Mouse (Mus musculus): ENCODE measurements at regions not wholly inside any gene's neighbourhood (a gene's known extent, or its start where the extent isn't known, plus 50 kb on each side); places are given as distances from the start of the nearest gene placed in this dataset.

DNA sequence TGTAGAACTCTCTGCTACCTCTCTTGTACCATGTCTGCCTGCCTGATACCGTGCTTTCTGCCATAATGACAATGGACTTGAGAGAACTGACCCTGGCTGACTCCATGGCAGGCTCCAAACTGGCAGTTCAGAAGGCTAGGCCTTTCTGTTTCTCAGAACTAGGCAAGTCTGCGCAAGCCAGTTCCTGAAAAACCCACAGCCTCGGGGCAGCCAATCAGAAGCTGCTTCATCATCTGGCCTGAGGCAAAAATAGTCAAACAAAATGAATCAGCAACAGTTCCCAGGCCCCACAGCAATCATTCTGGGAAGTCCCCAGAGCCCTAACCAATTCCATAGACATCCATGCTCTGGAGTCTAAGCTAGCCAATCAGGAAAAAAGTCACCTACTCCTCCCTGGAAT is 284.5 kb downstream of the Olfr1505 start:
- no peak for DNase-seq

DNA sequence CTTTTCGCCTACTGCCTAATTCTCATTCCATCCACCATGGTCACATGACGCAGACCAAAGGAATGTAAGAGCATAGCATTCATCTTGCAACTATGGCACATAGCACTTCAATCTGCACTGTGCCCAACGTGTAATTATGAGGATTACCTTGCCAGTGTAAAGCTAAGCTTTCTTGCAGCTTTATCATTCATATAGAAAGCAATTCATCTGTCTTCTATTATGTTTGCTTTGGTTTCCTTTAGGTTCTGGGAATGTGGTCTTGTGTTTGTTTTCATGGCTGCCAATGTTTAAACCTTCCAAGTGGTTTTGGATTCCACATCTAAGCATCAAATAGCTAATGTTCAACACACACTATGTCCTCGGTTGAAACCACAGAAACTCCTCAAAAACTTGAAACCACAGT is 307.2 kb downstream of the Olfr1505 start:
- DNase-seq = no peak

DNA sequence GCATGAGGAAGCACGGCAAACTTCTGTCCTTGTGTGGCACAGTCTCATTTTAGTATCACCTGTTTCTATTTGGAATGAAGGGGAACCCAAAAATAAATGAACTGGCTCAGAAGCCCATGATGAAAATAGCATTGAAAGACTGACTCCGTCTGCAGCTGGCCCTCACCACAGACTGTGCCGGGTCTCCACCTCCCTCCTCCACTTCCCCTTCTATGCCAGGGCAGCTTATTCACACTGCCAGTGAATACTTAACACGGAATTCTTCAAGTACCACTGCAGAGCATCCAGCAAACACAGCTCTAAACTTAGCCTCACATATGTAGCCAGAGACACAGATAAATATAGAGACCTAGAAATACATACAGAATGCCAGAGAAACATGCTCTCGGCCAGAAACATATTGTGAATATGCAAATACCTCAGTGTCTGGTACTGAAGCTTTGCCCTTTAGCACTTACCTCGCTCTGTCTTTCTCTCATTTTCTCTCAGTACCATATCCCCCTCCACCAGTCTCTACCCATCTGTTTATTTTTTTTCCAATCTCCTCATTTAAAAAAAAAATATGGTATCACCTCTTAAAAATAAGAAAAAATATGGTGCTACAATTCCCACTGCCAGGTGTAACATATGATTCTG is 311.8 kb downstream of the Olfr1505 start:
- DNase-seq = peak; percentile 53 to 60

DNA sequence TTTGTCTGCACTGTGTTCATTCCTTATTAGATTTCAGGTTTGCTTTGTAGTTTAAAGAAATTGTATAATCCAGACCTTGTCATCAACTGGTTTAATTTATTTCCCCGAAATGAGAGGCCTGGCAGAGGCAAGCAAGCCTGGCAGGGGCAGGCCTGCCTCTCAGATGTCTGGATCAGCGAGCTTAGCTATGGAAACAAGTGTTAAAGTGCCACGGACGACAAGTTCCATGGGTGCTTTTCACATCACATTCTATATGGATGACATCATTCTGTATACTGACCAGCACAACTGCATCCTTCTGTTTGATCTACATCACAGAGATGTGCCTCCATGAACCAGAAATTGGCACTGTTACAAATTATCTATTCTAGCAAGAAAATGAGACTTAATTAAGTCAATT is 312.5 kb downstream of the Olfr1505 start:
- no peak for DNase-seq

DNA sequence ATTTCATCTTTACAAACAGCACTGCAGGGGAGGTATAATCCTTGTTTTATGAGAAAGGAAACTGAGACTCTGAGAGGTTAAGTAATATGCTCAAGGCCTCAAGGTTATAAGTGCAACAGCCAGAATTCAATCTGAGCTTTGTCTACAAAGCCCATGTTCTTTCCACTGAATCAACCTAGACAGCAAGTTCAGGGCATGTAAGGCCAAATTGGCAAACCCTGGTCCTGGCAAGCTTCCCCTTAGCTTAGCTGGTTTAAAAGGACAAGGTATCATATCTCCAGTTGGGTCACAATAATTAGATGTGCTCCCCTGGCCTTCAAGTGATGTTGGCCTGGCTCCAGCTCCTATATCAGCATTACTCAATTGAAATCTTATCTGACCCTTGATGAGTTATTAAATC is 313.2 kb downstream of the Olfr1505 start:
- DNase-seq = no peak

DNA sequence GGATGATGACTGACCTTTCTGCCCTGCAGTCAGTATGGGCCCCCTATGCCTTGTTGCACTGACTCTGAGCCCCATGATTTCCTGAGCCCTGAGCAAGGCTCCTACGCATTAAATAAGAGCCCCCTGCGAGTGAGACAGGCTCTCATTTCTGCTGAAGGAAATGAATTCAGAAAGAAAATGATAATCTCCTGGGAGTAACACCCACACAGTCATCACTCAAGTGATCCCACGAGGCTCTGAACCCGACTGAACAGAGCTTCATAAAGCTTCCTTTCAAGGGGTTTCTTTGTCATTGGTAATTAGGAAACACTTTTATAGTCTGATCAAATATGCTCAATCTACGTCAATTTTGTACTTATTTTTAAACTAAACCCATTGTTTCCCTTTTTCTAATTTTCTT is 330.2 kb downstream of the Olfr1505 start:
- peak; percentile 49 for DNase-seq

DNA sequence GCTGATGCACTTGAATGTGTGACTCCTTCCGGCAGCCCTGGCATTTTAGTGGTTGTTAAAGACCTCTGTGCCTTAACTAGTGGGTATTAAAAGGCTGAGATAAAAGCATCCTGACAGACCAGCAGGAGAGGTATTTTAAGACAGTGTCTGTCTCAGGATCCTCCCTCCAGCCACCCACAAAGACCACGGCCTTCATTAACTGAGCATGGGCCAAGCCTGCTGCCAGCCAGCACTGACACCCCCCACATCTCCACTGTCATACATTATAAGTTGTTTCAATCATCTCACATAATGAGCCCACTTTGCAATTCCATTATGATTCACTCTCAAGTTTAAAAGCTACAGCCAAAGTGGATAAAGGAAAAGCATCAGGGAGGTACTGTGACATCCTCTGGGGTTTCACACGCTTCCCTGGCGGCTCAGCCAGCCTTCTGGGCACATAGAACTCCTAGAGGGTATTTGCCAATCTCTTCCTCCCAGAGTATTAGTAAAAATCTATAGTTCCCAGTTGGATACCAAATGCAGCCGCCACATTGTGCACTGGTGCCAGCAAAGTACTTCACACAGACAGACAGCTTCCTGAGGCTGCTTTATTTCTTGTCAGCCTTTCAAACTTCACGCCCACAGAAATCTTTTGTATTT is 333.8 kb downstream of the Olfr1505 start:
- DNase-seq = no peak

DNA sequence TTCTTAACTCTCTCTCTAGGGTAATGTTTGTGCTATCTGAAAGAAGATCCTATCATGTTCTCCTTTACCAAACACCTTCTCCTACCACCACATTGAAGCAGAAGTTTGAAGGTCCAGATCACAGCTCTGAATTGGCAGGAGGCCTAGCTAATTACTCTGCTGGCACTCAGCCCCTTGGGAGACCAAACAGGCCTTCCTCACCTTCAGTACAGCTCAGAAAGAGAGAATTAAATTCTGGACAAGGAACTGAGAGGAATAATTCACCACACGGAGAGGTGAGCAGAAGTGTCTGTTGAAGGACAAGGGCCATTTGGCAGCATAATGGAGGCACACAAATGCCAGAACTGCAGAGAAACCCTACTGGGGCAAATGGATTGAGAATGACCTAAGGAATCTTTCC is 334.6 kb downstream of the Olfr1505 start:
- no peak for DNase-seq

DNA sequence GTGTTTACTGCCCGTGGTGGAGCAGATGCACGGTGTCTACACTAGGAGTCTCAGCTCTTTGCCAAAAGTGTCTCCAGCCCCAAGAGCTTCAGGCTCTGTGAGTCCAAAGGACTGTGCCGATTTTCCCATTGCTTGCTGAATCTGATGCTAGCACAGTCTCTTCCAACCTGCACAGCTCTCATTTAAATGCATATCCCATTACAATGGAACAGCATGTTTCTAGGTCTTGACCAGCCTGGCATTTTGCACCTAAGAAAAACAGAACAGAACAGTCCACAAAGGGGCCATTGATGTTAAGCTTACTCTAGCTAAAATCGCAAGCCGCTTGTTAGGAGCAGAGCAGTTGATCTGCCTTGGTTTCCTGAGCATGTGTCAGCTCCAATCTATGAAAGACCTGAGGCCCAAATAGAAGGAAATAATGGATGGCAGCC is 339.2 kb downstream of the Tle4 start:
- no peak for DNase-seq

DNA sequence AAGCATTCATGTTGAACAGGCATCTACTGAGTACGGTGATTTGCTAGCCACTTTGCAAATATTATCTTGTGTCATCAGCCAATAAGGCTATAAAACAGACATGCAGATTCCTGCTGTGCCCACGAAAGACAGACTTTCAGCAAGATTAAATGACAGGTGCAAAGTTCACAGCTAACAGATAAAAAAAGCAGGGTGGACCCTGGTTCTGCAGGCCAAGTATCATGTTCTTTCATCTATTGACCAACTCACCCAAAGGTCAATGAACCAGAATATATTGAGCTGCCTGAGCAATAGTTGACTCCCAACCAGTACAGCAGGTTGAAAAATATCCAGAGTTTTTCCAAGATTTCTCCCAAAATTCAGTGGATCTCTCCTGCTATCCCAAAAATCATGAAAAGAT is 338.6 kb downstream of the Tle4 start:
- no peak for DNase-seq

DNA sequence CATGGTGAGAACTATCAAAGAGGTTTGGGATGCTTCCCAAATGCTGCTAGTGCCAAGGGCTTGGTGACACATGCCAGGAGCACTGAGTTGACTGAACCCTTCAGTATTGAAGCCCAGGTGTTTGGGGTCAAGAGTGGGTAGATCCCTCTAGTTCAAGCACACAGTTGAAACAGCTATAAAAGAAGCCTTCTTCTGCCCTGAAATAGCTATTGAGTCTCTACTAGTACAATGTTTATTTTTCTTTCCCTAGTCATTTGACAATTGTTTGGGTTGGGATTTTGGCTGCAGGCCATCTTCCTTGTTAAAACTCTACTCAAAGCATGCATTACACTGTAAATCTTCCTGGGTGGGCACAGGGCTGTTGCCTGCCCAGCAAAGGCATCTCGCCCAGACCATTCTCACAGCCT is 308.5 kb downstream of the Tle4 start:
- no peak for DNase-seq

DNA sequence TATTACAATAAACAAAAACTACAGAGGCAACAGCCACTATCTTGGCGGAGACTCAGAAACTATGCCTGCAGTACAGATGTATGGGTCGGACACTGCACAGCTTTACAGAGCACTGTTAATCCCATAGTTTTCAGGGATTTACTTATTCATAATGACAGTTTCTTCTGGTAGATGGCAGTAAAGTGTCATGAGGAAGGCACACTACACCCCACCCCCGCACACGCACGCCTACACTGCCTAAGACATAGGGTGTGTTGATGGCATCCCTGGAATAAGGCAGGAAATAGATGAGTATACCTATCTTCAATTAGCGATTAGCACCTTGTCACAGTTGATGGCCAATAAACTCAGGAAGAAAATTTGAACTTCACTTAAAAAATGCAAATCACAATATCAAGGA is 306.9 kb downstream of the Tle4 start:
- DNase-seq = no peak

DNA sequence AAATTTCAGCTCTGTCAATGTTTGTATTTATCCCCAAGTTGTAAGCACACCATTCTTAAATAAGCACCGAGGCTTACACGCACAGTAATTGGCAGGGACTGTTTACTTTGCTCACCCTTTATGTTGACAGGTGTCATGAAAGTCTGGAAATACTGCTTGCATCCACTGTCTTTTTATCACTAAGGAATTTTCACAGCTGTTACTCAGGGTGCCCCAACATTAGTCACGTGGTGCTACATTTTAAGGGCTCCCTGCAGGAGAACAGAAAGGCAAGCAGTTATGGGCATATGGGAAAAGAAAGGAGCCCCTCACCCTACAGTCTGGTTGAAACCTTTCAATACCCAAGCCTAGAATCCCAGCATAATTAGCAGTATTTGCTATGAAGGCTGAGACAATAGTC is 304.7 kb downstream of the Tle4 start:
- no peak for DNase-seq

DNA sequence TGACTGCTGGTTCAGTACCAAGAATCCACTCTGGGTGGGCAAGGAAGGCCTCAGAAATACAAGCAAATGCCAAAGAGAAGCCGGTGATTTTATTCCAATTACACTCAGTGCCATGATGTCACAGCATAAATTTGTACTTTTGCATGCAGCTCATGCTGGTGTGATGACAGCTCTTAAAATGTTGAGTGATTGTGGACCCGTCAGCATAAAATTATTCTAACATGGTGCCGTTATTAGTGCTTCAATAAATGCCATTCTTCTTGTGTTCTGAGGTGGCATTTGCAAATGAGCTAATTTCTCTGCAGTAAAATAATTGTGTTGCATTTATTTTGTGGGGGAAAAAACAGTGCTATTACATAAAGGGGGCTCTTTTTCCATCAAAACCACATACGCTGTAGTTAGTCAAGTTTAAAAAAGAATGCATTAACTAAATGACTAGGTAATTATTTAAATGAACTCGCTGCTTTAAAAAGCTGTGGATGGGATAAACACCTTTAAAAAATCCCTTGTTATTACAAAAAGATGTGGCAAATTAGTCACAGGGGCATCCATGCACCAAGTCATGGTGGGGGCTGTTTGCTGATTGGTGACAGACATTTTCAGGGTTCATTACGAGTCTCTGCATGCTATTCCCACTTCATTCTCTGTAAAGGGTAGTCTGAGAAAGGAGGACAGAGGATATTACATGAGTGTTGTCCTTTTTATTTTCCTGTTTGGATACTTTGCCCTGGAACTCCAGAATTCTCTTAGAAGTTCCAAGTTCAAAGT is 296.5 kb downstream of the Tle4 start:
- DNase-seq = no peak

DNA sequence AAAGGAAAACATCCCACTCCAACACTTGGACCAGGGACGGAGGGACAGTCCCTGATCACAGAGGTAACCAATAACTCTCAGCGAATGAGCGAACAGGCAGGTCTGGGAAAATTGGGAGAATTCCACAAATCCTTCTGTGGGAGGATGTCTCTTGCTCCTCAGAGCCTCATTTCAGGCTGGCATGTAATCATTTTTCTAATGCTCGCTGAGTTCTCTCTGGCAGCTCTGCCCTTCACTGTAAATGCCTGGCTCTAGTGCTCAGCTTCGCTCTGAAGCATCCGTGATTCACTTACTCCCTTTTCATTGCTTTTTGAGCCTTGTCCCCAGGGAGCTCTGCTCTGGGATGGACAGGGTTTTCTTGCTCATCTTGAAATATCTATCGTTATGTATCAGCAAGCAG is 283.6 kb downstream of the Tle4 start:
- no peak for DNase-seq

DNA sequence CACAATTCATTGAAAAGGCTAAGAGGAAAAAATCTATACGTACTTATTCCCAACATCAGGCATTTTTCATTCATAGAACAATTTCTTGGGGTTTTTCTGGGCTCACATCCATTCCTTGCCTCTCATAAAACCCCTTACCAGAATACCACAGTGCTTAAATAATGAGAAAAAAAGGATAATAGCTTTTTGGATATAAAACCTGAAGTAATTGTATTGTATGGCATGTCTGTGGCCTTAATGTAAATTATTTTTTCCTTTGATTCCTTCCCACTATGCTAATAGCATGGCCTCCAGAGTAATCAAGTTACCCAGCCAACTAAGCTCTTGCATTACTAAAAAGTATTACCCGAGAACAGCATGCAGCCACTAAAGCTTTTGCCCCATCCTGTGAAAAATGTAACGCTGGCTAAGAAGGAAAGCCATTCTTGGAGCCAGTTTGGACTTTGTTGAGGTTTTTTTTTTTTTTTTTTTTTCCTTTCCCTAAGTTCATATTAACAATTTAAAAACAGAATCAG is 278.1 kb downstream of the Tle4 start:
- DNase-seq = no peak

DNA sequence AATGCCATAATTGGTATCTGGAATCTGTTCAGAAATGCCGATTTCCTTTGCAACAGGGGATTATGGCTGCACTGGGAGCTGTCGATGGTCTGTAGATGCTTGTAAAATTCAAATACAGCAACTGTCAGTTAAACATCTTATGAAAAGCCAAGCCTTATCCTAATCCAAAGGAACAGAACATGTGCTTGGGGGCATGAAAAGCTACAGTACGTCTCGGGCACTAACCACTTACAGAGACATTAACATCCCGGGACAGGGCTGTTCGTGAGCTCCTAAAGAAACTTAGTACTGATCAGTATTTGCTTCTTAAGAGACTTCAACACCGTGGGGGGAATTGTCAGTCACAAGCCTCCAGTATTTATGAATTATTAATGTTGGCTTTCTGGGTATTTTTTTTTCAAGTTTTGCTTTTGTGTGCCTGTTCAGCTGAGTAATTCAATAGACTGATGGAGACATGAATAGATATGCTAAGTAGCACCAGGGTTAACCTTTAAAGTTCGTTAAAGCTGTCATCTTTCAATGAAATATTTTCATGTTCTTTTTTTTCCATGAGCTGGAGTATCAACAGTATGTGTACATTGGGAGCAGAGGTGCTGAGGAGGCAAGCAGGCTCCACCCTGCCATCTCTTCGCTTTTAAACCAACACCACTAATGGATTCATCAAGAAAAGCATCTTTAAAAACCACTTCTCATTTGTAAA is 272.3 kb downstream of the Tle4 start:
- no peak for DNase-seq

DNA sequence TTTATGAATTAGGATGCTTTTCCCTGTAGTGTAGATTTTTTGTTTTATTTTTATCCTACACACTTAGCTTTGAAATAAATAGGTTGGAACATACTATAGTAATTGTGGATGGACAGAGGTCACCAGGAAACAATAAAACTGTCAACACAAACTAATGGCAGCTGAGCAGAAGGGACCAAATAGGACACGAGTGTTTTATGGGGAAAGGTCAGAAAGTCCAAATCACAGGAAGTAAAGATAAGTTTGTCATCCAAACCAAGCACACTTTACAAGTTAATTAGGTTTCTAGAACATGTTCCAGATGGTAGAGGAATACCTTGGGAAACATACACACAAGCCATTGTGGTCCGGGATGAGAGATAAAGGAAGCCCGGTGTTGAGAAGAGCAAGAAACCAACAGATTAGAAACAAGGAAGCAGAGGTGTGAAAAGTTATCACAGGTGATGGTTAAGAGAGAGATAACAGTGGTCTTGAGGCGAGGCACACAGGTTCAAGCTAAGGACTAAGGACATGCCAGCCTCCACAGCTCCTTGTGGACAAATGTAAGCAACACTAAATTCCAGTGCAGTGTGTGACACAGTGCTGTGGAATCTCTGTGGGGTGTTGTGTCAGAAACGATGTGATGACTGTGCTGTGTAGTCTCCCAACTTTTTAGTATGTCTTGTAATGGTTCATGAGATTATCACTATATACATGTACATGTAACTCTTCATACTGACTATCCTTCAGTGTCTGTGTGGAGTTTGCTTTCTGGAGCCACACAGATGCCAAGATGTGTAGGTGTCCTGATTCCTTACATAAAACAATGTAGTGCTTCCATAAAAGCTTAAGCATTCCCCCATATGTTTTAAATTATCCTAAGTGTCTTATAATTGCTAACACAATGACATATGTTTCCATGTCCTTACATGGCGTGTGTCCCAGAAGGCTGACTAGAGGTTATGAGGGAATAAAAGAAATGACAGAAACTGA is 264.5 kb downstream of the Tle4 start:
- no peak for DNase-seq

DNA sequence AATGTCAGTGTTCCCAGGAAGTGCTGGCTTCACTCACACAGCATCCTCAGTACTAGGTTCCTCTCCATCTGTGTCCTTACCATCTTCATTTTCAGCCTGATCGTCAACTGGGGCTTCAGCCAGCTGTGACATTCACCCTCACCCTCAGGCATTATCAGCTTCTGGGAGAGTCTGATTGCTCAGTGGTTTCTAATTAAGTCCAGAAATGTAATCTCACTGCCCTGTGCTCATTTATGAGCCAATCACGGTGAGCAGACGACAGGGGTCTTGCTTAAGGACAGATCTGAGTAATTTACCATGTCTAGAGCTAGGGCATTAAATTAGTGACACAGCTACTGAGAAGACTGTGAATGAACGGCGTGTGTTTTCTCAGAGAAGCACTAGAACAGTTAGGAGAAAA is 260.8 kb downstream of the Tle4 start:
- no peak for DNase-seq

DNA sequence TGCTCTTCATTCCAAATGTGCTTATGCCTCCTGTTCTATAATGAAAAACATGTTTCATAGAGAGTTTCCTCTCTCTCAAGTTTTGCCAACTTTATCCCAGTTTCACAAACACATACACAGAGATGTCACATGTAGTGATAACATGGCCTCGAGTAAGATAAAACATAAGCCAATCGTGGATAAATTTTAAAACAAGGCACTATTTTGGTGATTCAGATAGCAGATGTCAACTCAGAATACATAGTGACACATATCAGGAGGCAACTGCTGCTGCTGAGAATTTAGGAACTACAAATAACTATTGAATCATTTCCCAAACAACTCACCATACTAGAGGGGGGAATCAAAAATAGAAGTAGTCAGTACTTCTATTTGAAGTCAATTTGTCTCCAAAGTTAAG is 257.1 kb downstream of the Tle4 start:
- DNase-seq = no peak

DNA sequence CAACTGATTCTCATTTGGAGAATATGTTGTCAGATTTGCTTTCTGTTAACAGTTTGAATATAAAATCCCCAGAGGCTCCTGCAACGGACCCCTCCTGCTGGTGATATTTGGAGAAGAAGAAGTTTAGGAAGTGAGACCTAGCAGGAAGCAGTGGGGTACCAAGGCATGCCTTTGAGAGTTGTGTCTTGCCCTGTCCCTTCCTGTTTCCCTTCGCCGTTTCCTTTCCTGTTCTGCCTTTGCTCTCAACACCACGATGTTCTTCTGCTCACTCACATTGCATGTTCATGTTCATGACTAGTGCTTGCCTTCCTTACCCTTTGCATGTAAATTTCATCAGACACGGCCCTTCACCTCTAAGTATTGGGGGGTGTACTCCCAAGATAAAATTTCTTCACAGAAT is 254.0 kb downstream of the Tle4 start:
- peak; percentile 17 to 18 for DNase-seq

DNA sequence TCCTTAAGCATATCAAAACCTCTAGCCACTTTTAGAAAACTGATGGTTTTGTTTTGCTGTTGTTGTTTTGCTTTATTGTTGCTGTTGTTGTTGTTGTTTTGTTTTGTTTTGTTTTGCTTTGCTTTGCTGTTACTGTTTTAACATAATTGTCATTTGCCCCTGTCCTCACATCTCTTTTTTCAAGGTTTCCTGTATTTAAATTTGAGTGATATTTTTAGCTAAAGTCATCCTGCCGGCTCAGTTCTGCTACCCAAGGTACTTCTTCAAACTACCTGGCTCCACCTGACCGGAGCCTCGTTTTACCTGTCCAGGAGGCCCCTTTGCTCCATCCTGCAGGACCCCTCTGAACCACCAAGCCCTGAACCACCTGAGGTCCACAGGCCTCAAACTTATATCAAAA is 253.4 kb downstream of the Tle4 start:
- peak; percentile 8 to 20 for DNase-seq
